Mouse (Mus musculus) liver, adult 2 months (tissue): ENCODE results near the gene Adam10.

ENCODE experiments used
- CTCF ChIP-seq: fragments of 200-500 bp; IDR thresholded peaks from 2 replicates; pipeline ENCODE4 v1.5.1; 2011; ENCODE audit warnings: low read depth, low read length, control low read depth
- POLR2A ChIP-seq: fragments of 200-500 bp; IDR thresholded peaks from 2 replicates; pipeline ENCODE4 v1.6.1; 2011; ENCODE audit warnings: low read length, control low read depth; ENCODE audit not compliant: insufficient read depth; ENCODE audit errors: extremely low read depth

- no peak for TF ChIP-seq CTCF
- TF ChIP-seq POLR2A, result no peak
These were observed 111.8 kb downstream of the Adam10 start for GRCm38 (mm10) chr9:70790621-70791020.
